Mouse (Mus musculus) liver, postnatal 0 days (tissue): ENCODE data around the gene Pdxdc1. TPM values are rescaled to one million over a fixed set of nuclear protein-coding genes. Genes with fewer than 3 reads are reported as not detected.
A peak's percentile ranks its signal among the peaks of the same experiment; 100 is the strongest.
"Not testable (repeated sequence)": the region's sequence is repeated elsewhere in the genome, so short reads cannot be mapped to it uniquely, and the experiment has no call there.

Experiments
- ATAC-seq: fragments of 200-750 bp; cut with Nextera tagmentation; 2 replicates; pipeline ENCODE4 v1.8.0; 2017; ENCODE audit warnings: mild to moderate bottlenecking, moderate library complexity
- DNase-seq: peaks from one replicate; pipeline ENCODE4 v3.0.0-alpha.2; 2016
- H3K27ac ChIP-seq: fragments of 300-500 bp; sonication (generic); 2 replicates; pipeline ENCODE4 v1.5.1; 2014; ENCODE audit warnings: antibody characterized with exemption, moderate library complexity, mild to moderate bottlenecking, low read depth
- H3K27me3 ChIP-seq: fragments of 300-500 bp; sonication (generic); 2 replicates; pipeline ENCODE4 v1.6.1; 2014; ENCODE audit warnings: low read length, control low read depth, mixed read lengths; ENCODE audit not compliant: insufficient read depth
- H3K36me3 ChIP-seq: fragments of 300-500 bp; sonication (generic); replicated peaks from 2 replicates; pipeline ENCODE4 v1.6.1; 2014; ENCODE audit warnings: mild to moderate bottlenecking, control low read depth, low read length, moderate library complexity, mixed read lengths; ENCODE audit not compliant: insufficient read depth
- H3K4me1 ChIP-seq: fragments of 300-500 bp; sonication (generic); 2 replicates; pipeline ENCODE4 v1.6.1; 2014; ENCODE audit warnings: antibody characterized with exemption, mild to moderate bottlenecking, control low read depth; ENCODE audit not compliant: insufficient read depth
- H3K4me2 ChIP-seq: fragments of 300-500 bp; sonication (generic); 2 replicates; pipeline ENCODE4 v1.6.1; 2014; ENCODE audit warnings: low read depth, mild to moderate bottlenecking, low read length, moderate library complexity, mixed read lengths
- H3K4me3 ChIP-seq: fragments of 300-500 bp; sonication (generic); 2 replicates; pipeline ENCODE4 v1.5.1; 2014; ENCODE audit warnings: low read depth, low read length
- H3K9ac ChIP-seq: fragments of 300-500 bp; sonication (generic); replicated peaks from 2 replicates; pipeline ENCODE4 v1.6.1; 2014; ENCODE audit warnings: mild to moderate bottlenecking, moderate library complexity
- H3K9me3 ChIP-seq: fragments of 300-500 bp; sonication (generic); 2 replicates; pipeline ENCODE4 v1.6.1; 2016; ENCODE audit warnings: mild to moderate bottlenecking, control low read depth, low read length, mixed read lengths
- CTCF ChIP-seq: sonication (generic); IDR thresholded peaks from 2 replicates; pipeline ENCODE4 v1.5.1; 2016; ENCODE audit warnings: antibody characterized with exemption, low read depth
- EP300 ChIP-seq: IDR thresholded peaks from 2 replicates; pipeline ENCODE4 v1.6.1; 2016; ENCODE audit warnings: antibody characterized with exemption, low read depth, mild to moderate bottlenecking
- whole genome bisulfite sequencing: fragments of 180-500 bp; shearing (Covaris S2); extraction: QIAGEN DNeasy Blood & Tissue Kit; methylation state at CpG from one replicate; pipeline ENCODE4 v1.1.7; 2014; ENCODE audit not compliant: insufficient replicate concordance; 5-methylcytosine and 5-hydroxymethylcytosine counted together
- polyA plus RNA-seq: library from polyadenylated mRNA; unstranded; fragments of >200 nt; fragmentation: Nextera tagmentation; extraction: Ambion mirVana; gene quantifications from 2 replicates; pipeline ENCODE4 v1.2.1, GENCODE M21; 2015

Gene Pdxdc1
- polyA plus RNA-seq, 1 experiment from 2014 or later = 27.5 TPM

DNA sequence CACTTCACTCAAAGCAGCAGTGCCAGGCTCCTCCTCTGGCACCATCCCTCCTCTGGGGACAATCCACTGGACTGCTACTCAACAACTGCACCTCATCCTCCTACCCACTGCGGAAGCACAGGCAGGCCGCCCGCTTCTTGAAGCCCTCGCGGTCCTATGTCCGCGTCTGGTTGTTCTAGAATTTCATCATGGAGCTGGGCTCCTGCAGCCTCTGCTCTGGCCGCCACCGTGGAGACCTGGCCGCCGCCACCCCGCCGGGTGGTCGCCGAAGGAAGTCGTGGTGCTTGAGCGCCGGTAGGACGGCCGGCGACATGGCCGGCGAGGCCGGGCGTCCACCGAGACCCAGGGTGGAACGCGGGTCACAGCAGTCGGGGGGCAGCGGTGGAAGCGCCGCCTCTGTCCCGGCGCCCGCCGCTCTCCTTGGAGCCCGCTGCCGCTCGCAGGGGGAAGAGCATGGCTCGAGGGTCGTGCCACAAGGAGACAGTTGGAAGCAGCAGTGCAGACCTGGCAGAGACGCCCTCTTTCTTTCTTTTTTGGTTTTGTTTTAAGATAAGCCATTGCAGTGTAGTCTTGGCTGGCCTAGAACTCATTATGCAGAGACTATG lies 34.9 kb downstream of the Pdxdc1 start:
- TF ChIP-seq CTCF (no peak), EP300 (no peak)
- no peak overlapping the region for H3K27ac ChIP-seq
- WGBS = 55% methylated on average over 42 of the region's 42 CpGs
- H3K27me3 ChIP-seq = no peaks in the 10 kb centered on the region
- H3K9me3 ChIP-seq = no peaks in the 10 kb centered on the region
- no peak overlapping the region for H3K9ac ChIP-seq
- ATAC-seq (peak; percentile 33; the same call in 1 of the 2 replicates), DNase-seq (peak; percentile 15)
- peaks cover 27% of the 10 kb centered on the region for H3K36me3 ChIP-seq
- H3K4me3 ChIP-seq = no peak overlapping the region
- H3K4me2 ChIP-seq = peak overlapping the region; percentile 32; the same call in 1 of the 2 replicates
- H3K4me1 ChIP-seq = 0 out of 2 replicates have a peak, but pooled peaks cover 3% of the 10 kb centered on the region

DNA sequence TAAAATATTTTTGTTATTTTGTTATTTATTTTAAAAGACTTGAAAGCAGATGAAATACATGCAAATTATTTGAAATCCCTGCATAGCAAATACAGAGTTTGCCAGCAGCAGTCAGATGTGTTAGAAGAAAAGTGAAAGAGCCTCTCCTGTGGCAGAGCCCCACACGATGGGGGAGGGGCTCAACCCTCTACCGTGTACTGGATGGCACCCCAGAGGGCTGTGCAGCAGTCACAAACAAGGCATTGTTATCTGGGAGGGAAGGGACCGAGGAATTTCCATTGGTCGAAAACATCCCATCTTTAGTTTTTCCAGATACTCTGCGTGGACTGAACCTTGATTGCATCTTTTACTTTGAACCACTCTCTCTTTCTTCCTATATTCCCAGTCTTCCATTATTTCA lies 35.5 kb downstream of the Pdxdc1 start:
- 59% methylated on average over 5 of the region's 5 CpGs for WGBS

DNA sequence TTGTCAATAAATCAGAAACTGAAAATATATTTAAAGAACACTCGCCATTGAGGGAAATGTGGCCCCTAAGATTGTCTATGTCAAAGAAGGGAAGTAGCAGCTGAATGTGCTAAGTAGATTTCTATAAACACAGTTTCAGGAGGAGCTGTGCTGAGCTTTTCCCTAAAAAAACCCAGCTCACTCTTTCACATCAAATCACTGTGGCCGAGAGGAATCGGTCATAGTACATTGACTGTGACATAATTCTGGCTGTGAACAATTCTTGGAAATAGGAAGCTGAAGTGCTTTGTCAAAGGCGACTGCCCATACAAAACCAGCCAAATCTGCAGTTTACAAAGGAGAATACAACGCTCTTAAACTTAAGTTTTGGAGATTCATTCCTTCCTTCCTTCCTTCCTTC lies 36.3 kb downstream of the Pdxdc1 start:
- H3K9ac ChIP-seq = no peak overlapping the region
- H3K27me3 ChIP-seq = no peaks in the 10 kb centered on the region
- H3K4me2 ChIP-seq = no peak overlapping the region
- peak; percentile 53; the same call in 1 of the 2 replicates for ATAC-seq
- no peak overlapping the region for H3K4me3 ChIP-seq
- DNase-seq = no peak
- no peak for TF ChIP-seq EP300
- TF ChIP-seq CTCF = no peak
- H3K36me3 ChIP-seq = peaks cover 23% of the 10 kb centered on the region
- 0 out of 2 replicates have a peak, but pooled peaks cover 3% of the 10 kb centered on the region for H3K4me1 ChIP-seq
- H3K27ac ChIP-seq = peak overlapping the region; percentile 26; the same call in 1 of the 2 replicates
- WGBS = 38% methylated on average over 5 of the region's 5 CpGs
- H3K9me3 ChIP-seq = no peaks in the 10 kb centered on the region

More for the DNA sequence above, 35.5 kb downstream of the Pdxdc1 start:
- H3K4me3 ChIP-seq, H3K9ac ChIP-seq, H3K4me1 ChIP-seq, H3K27me3 ChIP-seq, DNase-seq, H3K9me3 ChIP-seq, ATAC-seq, H3K27ac ChIP-seq: not testable (repeated sequence)
- Histone ChIP-seq H3K36me3 (peaks cover 27% of the 10 kb centered on the region), H3K4me2 (0 out of 2 replicates have a peak overlapping the region, but pooled peaks have one; percentile 32)

- no peaks in the 10 kb centered on the region for H3K9me3 ChIP-seq
- no peaks in the 10 kb centered on the region for H3K27me3 ChIP-seq
- H3K27ac ChIP-seq = peak overlapping the region; percentile 26
- ATAC-seq (0 out of 2 replicates have a peak, but pooled peaks have one; percentile 8), DNase-seq (no peak)
- no peak overlapping the region for H3K4me2 ChIP-seq
- no peak overlapping the region for H3K4me3 ChIP-seq
- 49% methylated on average over 4 of the region's 4 CpGs for WGBS
- H3K9ac ChIP-seq = no peak overlapping the region
- 0 out of 2 replicates have a peak, but pooled peaks cover 3% of the 10 kb centered on the region for H3K4me1 ChIP-seq
- peaks cover 23% of the 10 kb centered on the region for H3K36me3 ChIP-seq
- no peak for TF ChIP-seq CTCF
- TF ChIP-seq EP300 = no peak
Measured at GRCm38 (mm10) chr16:13866076-13866475, 36.9 kb downstream of the Pdxdc1 start.

GRCm38 (mm10) chr16:13853886-13854285 lies 49.0 kb downstream of the Pdxdc1 start:
- WGBS = 85% methylated on average over 4 of the region's 4 CpGs

DNA sequence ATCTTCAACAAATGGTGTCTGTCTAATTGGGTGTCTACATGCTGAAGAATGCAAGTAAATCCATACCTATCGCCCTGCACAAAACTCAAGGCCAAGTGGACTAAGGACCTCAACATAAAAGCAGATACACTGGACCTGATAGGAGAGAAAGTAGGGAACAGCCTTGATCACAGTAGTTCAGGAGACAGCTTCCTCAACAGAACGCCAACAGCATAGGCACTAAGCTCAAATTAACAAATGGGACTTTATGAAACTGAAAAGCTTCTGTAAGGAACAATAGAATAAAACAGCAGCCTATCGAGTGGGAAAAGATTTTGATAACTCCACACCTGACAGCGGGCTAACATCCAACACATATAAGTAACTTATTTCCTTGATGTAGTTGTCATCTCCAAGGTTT lies 51.5 kb downstream of the Pdxdc1 start:
- H3K4me2 ChIP-seq = no peak overlapping the region
- H3K9ac ChIP-seq = no peak overlapping the region
- H3K4me1 ChIP-seq = no peaks in the 10 kb centered on the region
- ATAC-seq = no peak
- no peak overlapping the region for H3K4me3 ChIP-seq
- no peak overlapping the region for H3K27ac ChIP-seq
- no peak for DNase-seq
- TF ChIP-seq CTCF = no peak
- no peak for TF ChIP-seq EP300
- H3K27me3 ChIP-seq = no peaks in the 10 kb centered on the region
- H3K9me3 ChIP-seq = no peaks in the 10 kb centered on the region
- WGBS = 87% methylated on average over 4 of the region's 4 CpGs
- peaks cover 25% of the 10 kb centered on the region for H3K36me3 ChIP-seq

More at GRCm38 (mm10) chr16:13853886-13854285, 49.0 kb downstream of the Pdxdc1 start:
- no peak overlapping the region for H3K4me3 ChIP-seq
- H3K27me3 ChIP-seq = no peaks in the 10 kb centered on the region
- no peak overlapping the region for H3K4me2 ChIP-seq
- ATAC-seq (no peak), DNase-seq (no peak)
- no peak for TF ChIP-seq EP300
- no peak for TF ChIP-seq CTCF
- H3K9ac ChIP-seq = no peak overlapping the region
- no peaks in the 10 kb centered on the region for H3K4me1 ChIP-seq
- no peaks in the 10 kb centered on the region for H3K9me3 ChIP-seq
- H3K27ac ChIP-seq = no peak overlapping the region
- H3K36me3 ChIP-seq = peaks cover 30% of the 10 kb centered on the region
